Mouse (Mus musculus): ENCODE measurements around the gene Arl6ip4. TPM values are rescaled to one million over a fixed set of nuclear protein-coding genes. Genes with fewer than 3 reads are reported as not detected.

The Arl6ip4 gene
- polyA plus RNA-seq, 1 experiment from 2014 or later = 108 TPM

DNA sequence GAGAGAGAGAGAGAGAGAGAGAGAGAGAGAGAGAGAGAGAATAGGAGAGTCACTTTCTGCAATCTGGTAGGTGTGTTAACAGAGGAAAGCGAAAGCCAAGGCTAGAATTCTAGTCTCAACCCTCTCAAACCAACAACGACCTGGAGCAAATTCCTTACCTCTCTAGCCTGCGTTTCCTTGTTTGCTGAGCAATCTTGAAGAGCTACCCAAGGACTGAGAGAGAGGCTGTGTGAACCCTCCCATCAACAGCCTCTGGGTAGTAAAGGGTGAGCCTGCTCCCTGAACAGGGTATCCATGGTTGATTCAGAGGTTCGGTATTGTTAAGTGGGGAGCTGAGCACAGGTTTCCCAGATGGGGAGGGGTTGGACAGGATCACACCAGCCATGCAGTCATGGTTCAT, 36.8 kb downstream of the Arl6ip4 start:
- Histone ChIP-seq H3K4me1 (replicated peaks; ENCODE audit: control insufficient read depth, insufficient read depth, low read length) (no peaks in the 10 kb centered on the region), H3K27me3 (ENCODE audit: control insufficient read depth, insufficient read depth, low read length) (no peaks in the 10 kb centered on the region), H3K4me2 (ENCODE audit: low read depth, low read length, severe bottlenecking) (no peak overlapping the region), H3K27ac (ENCODE audit: low read depth, low read length) (no peak overlapping the region), H3K9ac (ENCODE audit: low read length) (no peak overlapping the region), H3K4me3 (ENCODE audit: low read depth, low read length) (no peak overlapping the region), H3K9me3 (ENCODE audit: control insufficient read depth, low read length) (no peaks in the 10 kb centered on the region), H3K36me3 (ENCODE audit: control insufficient read depth, insufficient read depth, low read length) (no peaks in the 10 kb centered on the region)
- ATAC-seq (replicated peaks; ENCODE audit: low FRiP score) (no peak), DNase-seq (ENCODE audit: low spot score) (no peak)
- 86% methylated on average over 4 of the region's 4 CpGs for WGBS

- Histone ChIP-seq H3K27me3 (ENCODE audit: control insufficient read depth, insufficient read depth, low read length) (no peaks in the 10 kb centered on the region), H3K9ac (ENCODE audit: low read length) (no peak overlapping the region), H3K4me3 (ENCODE audit: low read depth, low read length) (no peak overlapping the region), H3K36me3 (ENCODE audit: control insufficient read depth, insufficient read depth, low read length) (no peaks in the 10 kb centered on the region), H3K27ac (ENCODE audit: low read depth, low read length) (no peak overlapping the region), H3K4me1 (replicated peaks; ENCODE audit: control insufficient read depth, insufficient read depth, low read length) (no peaks in the 10 kb centered on the region), H3K4me2 (ENCODE audit: low read depth, low read length, severe bottlenecking) (no peak overlapping the region), H3K9me3 (ENCODE audit: control insufficient read depth, low read length) (no peaks in the 10 kb centered on the region)
- no peak for ATAC-seq (replicated peaks; ENCODE audit: low FRiP score)
- WGBS = 89% methylated on average over 5 of the region's 5 CpGs
- no peak for DNase-seq (ENCODE audit: low spot score)
Measured at GRCm38 (mm10) chr5:124155943-124156342, 40.1 kb downstream of the Arl6ip4 start.

GRCm38 (mm10) chr5:124158305-124158704, 42.4 kb downstream of the Arl6ip4 start:
- Histone ChIP-seq H3K4me3 (ENCODE audit: low read depth, low read length) (no peak overlapping the region), H3K4me2 (ENCODE audit: low read depth, low read length, severe bottlenecking) (no peak overlapping the region), H3K9ac (ENCODE audit: low read length) (no peak overlapping the region), H3K36me3 (ENCODE audit: control insufficient read depth, insufficient read depth, low read length) (no peaks in the 10 kb centered on the region), H3K27me3 (ENCODE audit: control insufficient read depth, insufficient read depth, low read length) (no peaks in the 10 kb centered on the region), H3K9me3 (ENCODE audit: control insufficient read depth, low read length) (no peaks in the 10 kb centered on the region), H3K27ac (ENCODE audit: low read depth, low read length) (no peak overlapping the region), H3K4me1 (replicated peaks; ENCODE audit: control insufficient read depth, insufficient read depth, low read length) (no peaks in the 10 kb centered on the region)
- ATAC-seq (replicated peaks; ENCODE audit: low FRiP score) = no peak
- no peak for DNase-seq (ENCODE audit: low spot score)
- 84% methylated on average over 4 of the region's 4 CpGs for WGBS

DNA sequence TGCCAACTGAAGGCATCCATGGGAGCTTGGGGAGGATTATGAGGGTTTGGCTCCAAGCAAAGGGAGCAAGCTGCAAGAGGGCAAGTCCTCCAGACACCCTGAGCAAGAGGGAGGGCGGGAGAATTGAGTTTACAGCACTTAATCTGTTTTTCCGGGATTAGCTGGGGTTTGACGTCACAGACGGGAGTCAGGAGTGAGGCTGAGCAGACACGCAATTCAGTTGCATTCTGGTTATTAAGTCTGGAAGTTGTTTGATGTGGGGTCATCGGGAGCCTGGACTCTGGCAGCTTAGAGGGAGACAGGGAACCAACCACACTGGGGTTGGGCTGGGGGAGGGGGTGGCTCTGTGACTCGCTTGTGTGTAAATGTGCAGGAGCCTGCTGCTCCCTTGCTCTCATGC, 43.6 kb downstream of the Arl6ip4 start:
- Histone ChIP-seq H3K4me1 (replicated peaks; ENCODE audit: control insufficient read depth, insufficient read depth, low read length) (0 out of 2 replicates have a peak, but pooled peaks cover 3% of the 10 kb centered on the region), H3K27me3 (ENCODE audit: control insufficient read depth, insufficient read depth, low read length) (no peaks in the 10 kb centered on the region), H3K27ac (ENCODE audit: low read depth, low read length) (no peak overlapping the region), H3K4me3 (ENCODE audit: low read depth, low read length) (no peak overlapping the region), H3K36me3 (ENCODE audit: control insufficient read depth, insufficient read depth, low read length) (no peaks in the 10 kb centered on the region), H3K9ac (ENCODE audit: low read length) (no peak overlapping the region), H3K4me2 (ENCODE audit: low read depth, low read length, severe bottlenecking) (no peak overlapping the region), H3K9me3 (ENCODE audit: control insufficient read depth, low read length) (no peaks in the 10 kb centered on the region)
- DNase-seq (ENCODE audit: low spot score) = no peak
- WGBS = 21% methylated on average over 7 of the region's 7 CpGs
- ATAC-seq (replicated peaks; ENCODE audit: low FRiP score) = no peak

GRCm38 (mm10) chr5:124161831-124162230, 45.9 kb downstream of the Arl6ip4 start:
- ATAC-seq (replicated peaks; ENCODE audit: low FRiP score) = no peak
- no peak for DNase-seq (ENCODE audit: low spot score)
- Histone ChIP-seq H3K9ac (ENCODE audit: low read length) (no peak overlapping the region), H3K4me1 (replicated peaks; ENCODE audit: control insufficient read depth, insufficient read depth, low read length) (peaks cover 18% of the 10 kb centered on the region), H3K9me3 (ENCODE audit: control insufficient read depth, low read length) (no peaks in the 10 kb centered on the region), H3K36me3 (ENCODE audit: control insufficient read depth, insufficient read depth, low read length) (no peaks in the 10 kb centered on the region), H3K4me3 (ENCODE audit: low read depth, low read length) (no peak overlapping the region), H3K27ac (ENCODE audit: low read depth, low read length) (no peak overlapping the region), H3K4me2 (ENCODE audit: low read depth, low read length, severe bottlenecking) (no peak overlapping the region), H3K27me3 (ENCODE audit: control insufficient read depth, insufficient read depth, low read length) (no peaks in the 10 kb centered on the region)
- 62% methylated on average over 10 of the region's 10 CpGs for WGBS

- no peak overlapping the region; the same call in 1 of the 2 replicates for H3K9ac ChIP-seq (ENCODE audit: low read length)
- no peaks in the 10 kb centered on the region for H3K27me3 ChIP-seq (ENCODE audit: control insufficient read depth, insufficient read depth, low read length)
- peak; percentile 82 for DNase-seq (ENCODE audit: low spot score)
- H3K4me2 ChIP-seq (ENCODE audit: low read depth, low read length, severe bottlenecking) = no peak overlapping the region
- WGBS = 64% methylated on average over 5 of the region's 5 CpGs
- no peaks in the 10 kb centered on the region for H3K9me3 ChIP-seq (ENCODE audit: control insufficient read depth, low read length)
- no peak overlapping the region for H3K4me3 ChIP-seq (ENCODE audit: low read depth, low read length)
- ATAC-seq (replicated peaks; ENCODE audit: low FRiP score) = 0 out of 2 replicates have a peak, but pooled peaks have one; percentile 24
- H3K27ac ChIP-seq (ENCODE audit: low read depth, low read length) = no peak overlapping the region
- no peaks in the 10 kb centered on the region for H3K36me3 ChIP-seq (ENCODE audit: control insufficient read depth, insufficient read depth, low read length)
- peaks cover 24% of the 10 kb centered on the region for H3K4me1 ChIP-seq (replicated peaks; ENCODE audit: control insufficient read depth, insufficient read depth, low read length)
Measured at GRCm38 (mm10) chr5:124162577-124162976, 46.7 kb downstream of the Arl6ip4 start.

DNA sequence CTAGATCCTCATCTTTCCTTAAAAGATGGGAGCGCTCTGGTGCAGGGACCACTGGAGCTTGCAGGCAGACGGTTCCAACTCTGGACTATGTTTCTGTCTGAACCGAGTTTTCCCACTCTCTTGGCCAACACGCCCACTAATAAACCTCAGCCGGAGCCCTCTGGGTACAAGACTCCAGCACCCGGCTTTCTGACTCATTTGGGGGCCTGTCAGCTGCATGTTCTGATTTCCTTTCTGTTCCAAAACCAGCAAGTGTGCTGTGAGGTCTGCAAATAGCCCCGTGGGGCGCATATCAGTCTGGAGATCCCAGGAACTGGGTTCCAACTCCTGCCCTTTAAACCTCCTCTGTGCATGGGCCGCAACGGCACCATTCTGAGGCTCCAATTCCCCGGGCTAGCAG, 47.6 kb downstream of the Arl6ip4 start:
- Histone ChIP-seq H3K9ac (ENCODE audit: low read length) (0 out of 2 replicates have a peak overlapping the region, but pooled peaks have one; percentile 12), H3K4me3 (ENCODE audit: low read depth, low read length) (no peak overlapping the region), H3K27me3 (ENCODE audit: control insufficient read depth, insufficient read depth, low read length) (no peaks in the 10 kb centered on the region), H3K4me1 (replicated peaks; ENCODE audit: control insufficient read depth, insufficient read depth, low read length) (peaks cover 24% of the 10 kb centered on the region), H3K9me3 (ENCODE audit: control insufficient read depth, low read length) (no peaks in the 10 kb centered on the region), H3K4me2 (ENCODE audit: low read depth, low read length, severe bottlenecking) (no peak overlapping the region), H3K36me3 (ENCODE audit: control insufficient read depth, insufficient read depth, low read length) (no peaks in the 10 kb centered on the region), H3K27ac (ENCODE audit: low read depth, low read length) (no peak overlapping the region)
- 81% methylated on average over 11 of the region's 11 CpGs for WGBS
- DNase-seq (ENCODE audit: low spot score) = no peak
- ATAC-seq (replicated peaks; ENCODE audit: low FRiP score) = no peak

DNA sequence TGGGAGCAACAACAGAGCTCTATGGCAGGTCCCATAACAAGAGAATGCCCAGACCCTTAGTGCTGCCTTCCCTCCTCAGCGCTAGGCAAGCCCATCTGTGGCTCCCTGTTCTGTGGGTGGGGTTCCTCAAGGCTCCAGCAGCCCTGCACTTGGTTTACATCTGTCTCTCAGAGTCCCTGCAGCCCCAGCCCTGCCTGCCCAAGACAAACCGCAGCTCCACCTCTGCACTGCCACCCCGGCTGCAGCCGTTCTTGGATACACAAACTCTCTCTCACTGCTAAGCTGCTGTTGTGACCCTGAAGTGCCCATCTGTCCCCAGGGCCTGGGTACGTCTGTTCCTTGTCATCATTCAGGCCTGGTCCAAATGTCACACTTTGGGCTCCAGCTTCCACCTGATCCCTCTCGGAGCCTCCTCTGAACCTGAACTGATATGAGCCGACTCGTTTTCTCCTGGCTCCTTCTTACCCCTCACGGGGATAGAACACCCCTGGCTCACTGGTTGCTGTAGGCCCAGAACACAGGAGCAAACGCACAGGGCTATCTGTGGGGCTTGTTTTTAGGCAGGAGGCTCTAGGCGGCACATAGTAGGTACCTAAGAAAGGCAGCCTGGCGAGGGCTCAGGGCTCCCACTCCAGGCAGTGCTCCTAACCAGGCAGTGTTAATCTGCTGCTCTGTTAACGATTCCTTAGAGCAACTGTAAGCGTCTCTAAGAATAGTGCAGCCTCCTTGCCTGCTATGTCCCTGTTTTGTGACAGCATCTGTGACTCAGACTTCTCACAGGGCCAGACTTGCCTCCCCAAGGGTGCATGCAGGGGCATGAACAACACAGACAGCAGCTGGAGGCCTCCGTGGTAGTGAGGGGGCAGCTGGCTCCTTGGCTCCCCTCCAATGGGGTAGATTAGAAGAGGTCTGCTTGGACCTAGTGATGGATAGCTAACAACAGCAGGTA, 50.0 kb downstream of the Arl6ip4 start:
- H3K9ac ChIP-seq (ENCODE audit: low read length) = no peak overlapping the region; the same call in 1 of the 2 replicates
- no peaks in the 10 kb centered on the region for H3K27me3 ChIP-seq (ENCODE audit: control insufficient read depth, insufficient read depth, low read length)
- H3K4me2 ChIP-seq (ENCODE audit: low read depth, low read length, severe bottlenecking) = no peak overlapping the region
- DNase-seq (ENCODE audit: low spot score) (no peak), ATAC-seq (replicated peaks; ENCODE audit: low FRiP score) (no peak)
- 57% methylated on average over 15 of the region's 15 CpGs for whole genome bisulfite sequencing
- no peak overlapping the region for H3K27ac ChIP-seq (ENCODE audit: low read depth, low read length)
- no peaks in the 10 kb centered on the region for H3K36me3 ChIP-seq (ENCODE audit: control insufficient read depth, insufficient read depth, low read length)
- no peak overlapping the region for H3K4me3 ChIP-seq (ENCODE audit: low read depth, low read length)
- peaks cover 24% of the 10 kb centered on the region for H3K4me1 ChIP-seq (replicated peaks; ENCODE audit: control insufficient read depth, insufficient read depth, low read length)
- no peaks in the 10 kb centered on the region for H3K9me3 ChIP-seq (ENCODE audit: control insufficient read depth, low read length)

DNA sequence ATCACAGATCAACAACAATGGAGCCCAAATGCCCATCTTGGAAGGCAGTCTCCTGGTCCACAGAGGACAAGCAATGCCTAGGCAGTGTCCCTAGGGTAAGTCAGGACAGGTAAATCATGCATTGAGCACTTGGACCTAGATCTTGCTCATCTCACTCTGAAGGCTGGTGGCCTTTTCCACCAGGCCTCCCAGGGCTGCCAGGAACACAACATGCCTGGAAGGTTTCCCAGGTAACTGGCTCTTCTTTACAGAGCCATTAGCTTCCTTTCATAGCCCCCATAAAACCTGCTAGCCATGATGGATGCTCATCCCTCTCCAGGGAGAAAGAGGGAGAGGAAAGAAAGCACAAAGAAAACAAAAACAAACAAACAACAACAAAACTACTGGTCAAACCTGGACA, 50.9 kb downstream of the Arl6ip4 start:
- ATAC-seq (replicated peaks; ENCODE audit: low FRiP score) = no peak
- Histone ChIP-seq H3K4me3 (ENCODE audit: low read depth, low read length) (no peak overlapping the region), H3K9ac (ENCODE audit: low read length) (no peak overlapping the region), H3K27me3 (ENCODE audit: control insufficient read depth, insufficient read depth, low read length) (no peaks in the 10 kb centered on the region), H3K36me3 (ENCODE audit: control insufficient read depth, insufficient read depth, low read length) (no peaks in the 10 kb centered on the region), H3K27ac (ENCODE audit: low read depth, low read length) (no peak overlapping the region), H3K9me3 (ENCODE audit: control insufficient read depth, low read length) (no peaks in the 10 kb centered on the region), H3K4me2 (ENCODE audit: low read depth, low read length, severe bottlenecking) (no peak overlapping the region), H3K4me1 (replicated peaks; ENCODE audit: control insufficient read depth, insufficient read depth, low read length) (peaks cover 24% of the 10 kb centered on the region)
- no peak for DNase-seq (ENCODE audit: low spot score)

Measured in forebrain, embryonic 11.5 days (tissue).